Mouse (Mus musculus) cerebellum, adult 11-12 months (tissue): ENCODE data around the gene Slc35b2.
A peak's percentile ranks its signal among the peaks of the same experiment; 100 is the strongest.

Experiments
- DNase-seq: peaks from one replicate; pipeline ENCODE4 v3.0.0; 2022

Slc35b2 gene

GRCm38 (mm10) chr17:45565103-45565502 is 1.4 kb downstream of the Slc35b2 start:
- no peak for DNase-seq

GRCm38 (mm10) chr17:45566031-45566359 is 2.3 kb downstream of the Slc35b2 start:
- DNase-seq, result no peak

GRCm38 (mm10) chr17:45566360-45567161 is 2.9 kb downstream of the Slc35b2 start:
- no peak for DNase-seq

GRCm38 (mm10) chr17:45567162-45567601 is 3.5 kb downstream of the Slc35b2 start:
- DNase-seq, result no peak

GRCm38 (mm10) chr17:45568990-45569389 is 5.3 kb downstream of the Slc35b2 start:
- no peak for DNase-seq

- DNase-seq, result no peak
Observed at GRCm38 (mm10) chr17:45569999-45570398, 6.3 kb downstream of the Slc35b2 start.

GRCm38 (mm10) chr17:45572103-45573086 is 8.7 kb downstream of the Slc35b2 start:
- DNase-seq, result peak; percentile 83

- peak; percentile 98 for DNase-seq
Observed at GRCm38 (mm10) chr17:45573087-45573779, 9.6 kb downstream of the Slc35b2 start, which contains the start of gene Hsp90ab1. Gene Hsp90ab1, minus strand, starts transcription at chr17:45573271.

- DNase-seq, result peak; percentile 95
Observed at GRCm38 (mm10) chr17:45573780-45574123, 10.1 kb downstream of the Slc35b2 start.

GRCm38 (mm10) chr17:45574129-45574761 is 10.6 kb downstream of the Slc35b2 start:
- peak; percentile 92 for DNase-seq

GRCm38 (mm10) chr17:45575123-45575897 is 11.6 kb downstream of the Slc35b2 start:
- no peak for DNase-seq

- peak; percentile 37 for DNase-seq
Observed at GRCm38 (mm10) chr17:45578242-45578641, 14.6 kb downstream of the Slc35b2 start.

GRCm38 (mm10) chr17:45578843-45579242 is 15.2 kb downstream of the Slc35b2 start:
- no peak for DNase-seq

GRCm38 (mm10) chr17:45579554-45579953 is 15.9 kb downstream of the Slc35b2 start:
- DNase-seq, result no peak

- DNase-seq, result no peak
Observed at GRCm38 (mm10) chr17:45580958-45581477, 17.3 kb downstream of the Slc35b2 start.

- DNase-seq, result peak; percentile 70
Observed at GRCm38 (mm10) chr17:45581567-45581983, 17.9 kb downstream of the Slc35b2 start.

- no peak for DNase-seq
Observed at GRCm38 (mm10) chr17:45582188-45582587, 18.5 kb downstream of the Slc35b2 start.

- DNase-seq, result peak; percentile 34
Observed at GRCm38 (mm10) chr17:45582715-45583355, 19.2 kb downstream of the Slc35b2 start.

GRCm38 (mm10) chr17:45584096-45584896 is 20.6 kb downstream of the Slc35b2 start:
- peak; percentile 82 for DNase-seq
